Mouse (Mus musculus) heart, embryonic 14.5 days (tissue): ENCODE results near the gene Arhgap24. TPM values are rescaled to one million over a fixed set of nuclear protein-coding genes. Genes with fewer than 3 reads are reported as not detected.

Experiments used
- ATAC-seq: fragments of 200-750 bp; cut with Nextera tagmentation; 2 replicates; pipeline ENCODE4 v1.8.0; 2017; ENCODE audit warnings: low read depth, moderate TSS enrichment; ENCODE audit not compliant: insufficient number of reproducible peaks, insufficient read depth, low FRiP score
- H3K27ac ChIP-seq, 2 experiments: fragments of 200-500 bp in 1 of 2; fragments of 300-500 bp in 1 of 2; sonication (generic) in 1 of 2; replicated peaks in 1 of 2; 2 replicates each; pipeline ENCODE4 v1.5.1; 2012 to 2014; ENCODE audit warnings: low read depth in 2 of 2, low read length in 2 of 2, control low read depth in 1 of 2, mild to moderate bottlenecking in 1 of 2, mixed read lengths in 1 of 2; ENCODE audit not compliant: control insufficient read depth in 1 of 2, insufficient read depth in 1 of 2
- H3K27me3 ChIP-seq: fragments of 300-500 bp; sonication (generic); 2 replicates; pipeline ENCODE4 v1.6.1; 2014; ENCODE audit warnings: mild to moderate bottlenecking, low read length, control low read depth; ENCODE audit not compliant: control insufficient read depth, insufficient read depth
- H3K36me3 ChIP-seq: fragments of 300-500 bp; sonication (generic); 2 replicates; pipeline ENCODE4 v1.6.1; 2014; ENCODE audit warnings: mild to moderate bottlenecking, control low read depth, low read length, mixed read lengths; ENCODE audit not compliant: control insufficient read depth, insufficient read depth
- H3K4me1 ChIP-seq, 2 experiments: fragments of 200-500 bp in 1 of 2; fragments of 300-500 bp in 1 of 2; sonication (generic) in 1 of 2; 2 replicates each; pipeline ENCODE4 v1.6.1; 2012 to 2014; ENCODE audit warnings: low read length in 2 of 2, control low read depth in 1 of 2, mixed read lengths in 1 of 2; ENCODE audit not compliant: control insufficient read depth in 2 of 2, insufficient read depth in 2 of 2
- H3K4me2 ChIP-seq: fragments of 300-500 bp; sonication (generic); 2 replicates; pipeline ENCODE4 v1.6.1; 2014; ENCODE audit warnings: mild to moderate bottlenecking, low read length
- H3K4me3 ChIP-seq, 2 experiments: fragments of 200-500 bp in 1 of 2; fragments of 300-500 bp in 1 of 2; sonication (generic) in 1 of 2; 2 replicates each; pipeline ENCODE4 v1.5.1; 2012 to 2014; ENCODE audit warnings: low read length in 2 of 2, mild to moderate bottlenecking in 2 of 2, control low read depth in 1 of 2, low read depth in 1 of 2, moderate library complexity in 1 of 2; ENCODE audit not compliant: control insufficient read depth in 1 of 2, insufficient read depth in 1 of 2
- H3K9ac ChIP-seq: fragments of 300-500 bp; sonication (generic); 2 replicates; pipeline ENCODE4 v1.6.1; 2014; ENCODE audit warnings: mild to moderate bottlenecking, low read length
- H3K9me3 ChIP-seq: fragments of 300-500 bp; sonication (generic); 2 replicates; pipeline ENCODE4 v1.6.1; 2016; ENCODE audit warnings: low read length, control low read depth; ENCODE audit not compliant: control insufficient read depth
- WGBS: fragments of 180-500 bp; shearing (Covaris S2); extraction: QIAGEN DNeasy Blood & Tissue Kit; methylation state at CpG from one replicate; pipeline ENCODE4 v1.1.7; 2014; 5-methylcytosine and 5-hydroxymethylcytosine counted together
- polyA plus RNA-seq: library from polyadenylated mRNA; unstranded; fragments of >200 nt; fragmentation: Nextera tagmentation; extraction: Ambion mirVana; gene quantifications from 2 replicates; pipeline ENCODE4 v1.2.1, GENCODE M21; 2014

The Arhgap24 gene
- polyA plus RNA-seq, 1 experiment from 2014 or later: 14.7 TPM

DNA sequence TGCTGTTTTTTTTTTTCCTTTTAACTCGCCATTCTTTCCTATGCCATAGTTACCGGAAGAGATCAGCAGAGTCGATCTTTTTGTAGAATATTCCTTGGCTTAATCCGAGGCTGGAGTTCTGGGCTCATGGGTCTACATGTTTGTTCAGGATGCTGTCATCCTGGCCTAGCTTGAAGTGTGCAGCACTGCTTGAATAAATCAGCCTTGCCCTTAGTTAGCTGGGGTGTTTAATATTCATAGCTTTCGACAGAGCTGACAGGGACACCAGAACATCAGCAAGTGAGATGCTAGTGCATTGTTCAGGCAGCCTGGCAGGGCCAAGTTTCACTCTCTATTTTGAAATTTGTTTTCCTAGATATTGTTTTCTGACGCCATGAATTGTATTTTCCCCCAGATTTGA, 79.1 kb downstream of the Arhgap24 start:
- WGBS: 73% methylated on average over 6 of the region's 6 CpGs
- H3K9me3 ChIP-seq: no peaks in the 10 kb centered on the region
- H3K27me3 ChIP-seq: no peaks in the 10 kb centered on the region
- H3K4me2 ChIP-seq: no peak overlapping the region
- H3K4me1 ChIP-seq: no peaks in the 10 kb centered on the region
- ATAC-seq: no peak
- no peaks in the 10 kb centered on the region for H3K36me3 ChIP-seq
- H3K4me3 ChIP-seq: no peak overlapping the region
- no peak overlapping the region for H3K9ac ChIP-seq
- no peak overlapping the region for H3K27ac ChIP-seq

DNA sequence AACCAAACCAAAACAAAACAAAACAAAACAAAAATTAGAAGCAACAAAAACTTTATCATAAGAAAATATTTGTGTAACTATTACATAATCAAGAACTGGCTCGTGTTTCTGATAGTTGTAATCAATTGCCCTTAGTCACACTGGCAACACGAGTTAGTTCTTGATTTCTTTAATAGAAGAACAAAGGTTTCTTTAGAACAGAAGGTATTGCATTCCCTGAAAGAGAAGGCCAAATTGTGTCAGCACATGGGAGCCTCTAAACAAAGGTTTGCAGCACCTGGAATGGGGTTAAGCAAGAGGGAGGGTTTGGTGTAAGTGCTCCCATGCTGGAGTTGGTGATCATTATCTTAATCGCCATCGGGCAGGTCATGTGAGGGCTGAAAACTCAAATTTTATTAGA, 82.8 kb downstream of the Arhgap24 start:
- Histone ChIP-seq H3K9me3 (no peaks in the 10 kb centered on the region), H3K27ac (no peak overlapping the region), H3K27me3 (no peaks in the 10 kb centered on the region), H3K9ac (no peak overlapping the region), H3K36me3 (no peaks in the 10 kb centered on the region), H3K4me1 (no peaks in the 10 kb centered on the region), H3K4me2 (no peak overlapping the region), H3K4me3 (no peak overlapping the region)
- 65% methylated on average over 4 of the region's 4 CpGs for WGBS
- ATAC-seq: no peak

DNA sequence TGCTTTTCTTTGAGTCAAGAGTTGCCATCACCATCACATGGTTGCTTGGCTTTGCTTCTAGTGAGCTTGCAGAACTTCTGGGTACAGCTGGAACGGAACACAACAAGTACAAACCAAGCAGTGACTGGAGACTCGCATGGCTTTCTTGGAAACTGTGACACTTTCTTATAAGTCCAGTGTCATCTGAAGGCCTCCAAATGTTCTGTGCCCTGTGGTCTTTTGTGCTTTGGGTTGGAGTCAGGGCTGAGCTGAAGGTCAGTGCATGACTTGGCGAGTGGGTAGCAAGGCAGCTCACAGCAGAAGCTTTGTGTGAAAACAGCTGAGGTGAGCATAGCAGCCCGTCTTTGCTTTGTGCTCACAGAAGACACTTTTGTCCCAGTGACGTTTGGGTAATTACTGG, 87.6 kb downstream of the Arhgap24 start:
- H3K9me3 ChIP-seq: no peaks in the 10 kb centered on the region
- H3K27me3 ChIP-seq: no peaks in the 10 kb centered on the region
- WGBS: 69% methylated on average over 5 of the region's 5 CpGs
- no peak for ATAC-seq
- H3K36me3 ChIP-seq: no peaks in the 10 kb centered on the region
- no peaks in the 10 kb centered on the region for H3K4me1 ChIP-seq
- H3K27ac ChIP-seq: no peak overlapping the region
- no peak overlapping the region for H3K9ac ChIP-seq
- H3K4me3 ChIP-seq: no peak overlapping the region
- H3K4me2 ChIP-seq: no peak overlapping the region

DNA sequence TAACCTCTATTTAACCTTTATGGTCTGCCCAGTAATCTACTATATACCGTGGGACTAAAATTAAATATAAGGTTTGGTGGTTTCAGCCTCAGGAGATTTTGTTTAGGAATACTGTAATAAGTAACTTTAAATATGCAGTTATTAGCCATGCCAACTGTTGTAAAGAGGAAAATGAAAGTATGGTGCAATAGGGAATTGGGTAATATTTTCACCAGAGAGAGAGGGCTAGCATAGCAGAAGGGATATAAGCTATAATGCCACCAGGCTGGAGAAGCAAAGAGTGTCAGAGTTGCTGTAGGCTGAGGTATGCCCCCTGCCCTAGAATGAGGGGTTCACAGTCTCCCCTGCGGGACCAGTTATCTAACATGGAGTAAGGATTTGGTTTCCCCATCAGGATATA, 90.3 kb downstream of the Arhgap24 start:
- Histone ChIP-seq H3K27ac (no peak overlapping the region), H3K27me3 (no peaks in the 10 kb centered on the region), H3K9ac (no peak overlapping the region), H3K4me1 (no peaks in the 10 kb centered on the region), H3K4me2 (no peak overlapping the region), H3K4me3 (no peak overlapping the region), H3K36me3 (no peaks in the 10 kb centered on the region), H3K9me3 (no peaks in the 10 kb centered on the region)
- 84% methylated on average over 2 of the region's 2 CpGs for WGBS
- ATAC-seq: no peak

DNA sequence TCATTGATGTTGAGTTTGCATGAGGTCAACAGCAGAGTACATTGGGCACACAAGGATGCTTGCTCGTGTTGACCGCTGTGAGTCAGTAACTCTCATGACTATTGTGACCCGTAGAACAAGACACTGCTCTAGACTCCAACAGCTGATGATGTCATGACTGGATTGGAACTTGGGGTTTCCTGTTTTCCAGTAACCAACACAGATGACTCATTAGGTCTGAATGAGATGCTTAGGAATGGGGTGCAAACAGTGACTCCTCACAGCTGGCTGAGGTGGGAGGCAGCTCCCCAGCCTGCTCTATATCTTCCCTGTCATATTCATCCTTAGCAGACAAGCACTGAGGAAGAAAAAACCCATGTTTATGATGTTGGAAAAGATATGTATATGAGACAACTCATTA, 95.6 kb downstream of the Arhgap24 start:
- H3K36me3 ChIP-seq: no peaks in the 10 kb centered on the region
- WGBS: 88% methylated on average over 3 of the region's 3 CpGs
- no peak overlapping the region for H3K27ac ChIP-seq
- H3K27me3 ChIP-seq: no peaks in the 10 kb centered on the region
- no peak overlapping the region for H3K4me2 ChIP-seq
- no peaks in the 10 kb centered on the region for H3K9me3 ChIP-seq
- no peak overlapping the region for H3K4me3 ChIP-seq
- H3K4me1 ChIP-seq: no peaks in the 10 kb centered on the region
- ATAC-seq: no peak
- no peak overlapping the region for H3K9ac ChIP-seq

DNA sequence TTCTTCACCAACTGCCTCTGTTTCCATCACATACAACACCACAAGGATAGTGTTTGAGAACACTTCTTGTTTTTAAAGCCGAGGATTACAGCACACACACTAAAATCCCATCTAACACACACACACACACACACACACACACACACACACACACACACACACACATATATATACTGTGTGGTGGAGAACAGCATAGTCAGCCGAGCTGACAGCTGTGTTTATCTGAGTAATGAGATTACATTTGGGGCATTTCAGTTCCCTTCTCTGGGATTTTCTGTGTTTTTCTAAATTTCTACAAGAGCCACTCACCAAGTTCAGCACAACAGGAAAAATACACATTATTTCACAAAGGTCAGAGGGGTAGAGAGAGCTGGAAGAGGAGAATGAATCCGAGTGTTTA, 96.5 kb downstream of the Arhgap24 start:
- Histone ChIP-seq H3K27ac (no peak overlapping the region), H3K4me3 (no peak overlapping the region), H3K9me3 (no peaks in the 10 kb centered on the region), H3K4me2 (no peak overlapping the region), H3K9ac (no peak overlapping the region), H3K27me3 (no peaks in the 10 kb centered on the region), H3K36me3 (no peaks in the 10 kb centered on the region), H3K4me1 (no peaks in the 10 kb centered on the region)
- 67% methylated on average over 3 of the region's 3 CpGs for WGBS
- ATAC-seq: no peak

DNA sequence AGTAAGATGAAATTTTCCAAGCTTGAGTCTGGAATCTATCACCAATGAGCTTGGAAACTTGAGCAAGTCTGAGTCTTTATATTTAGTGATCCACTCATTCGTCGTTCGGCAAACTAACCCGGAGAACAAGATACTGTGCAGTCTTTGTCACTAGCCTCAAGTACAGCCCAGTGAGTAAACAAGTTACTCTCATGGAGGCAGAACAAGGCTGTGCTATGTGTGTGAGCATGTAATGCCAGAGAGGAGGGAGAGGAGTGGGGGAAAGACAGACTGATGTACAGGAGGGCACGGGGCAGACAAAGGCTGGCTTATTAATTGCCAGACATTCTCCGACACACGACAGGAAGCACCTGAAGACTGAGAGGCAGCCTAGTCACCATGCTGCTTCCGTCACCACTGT, 97.2 kb downstream of the Arhgap24 start:
- ATAC-seq: no peak
- WGBS: 78% methylated on average over 8 of the region's 8 CpGs
- H3K27me3 ChIP-seq: no peaks in the 10 kb centered on the region
- H3K4me3 ChIP-seq: no peak overlapping the region
- no peaks in the 10 kb centered on the region for H3K36me3 ChIP-seq
- no peak overlapping the region for H3K27ac ChIP-seq
- H3K4me1 ChIP-seq: no peaks in the 10 kb centered on the region
- no peak overlapping the region for H3K9ac ChIP-seq
- H3K4me2 ChIP-seq: no peak overlapping the region
- no peaks in the 10 kb centered on the region for H3K9me3 ChIP-seq

DNA sequence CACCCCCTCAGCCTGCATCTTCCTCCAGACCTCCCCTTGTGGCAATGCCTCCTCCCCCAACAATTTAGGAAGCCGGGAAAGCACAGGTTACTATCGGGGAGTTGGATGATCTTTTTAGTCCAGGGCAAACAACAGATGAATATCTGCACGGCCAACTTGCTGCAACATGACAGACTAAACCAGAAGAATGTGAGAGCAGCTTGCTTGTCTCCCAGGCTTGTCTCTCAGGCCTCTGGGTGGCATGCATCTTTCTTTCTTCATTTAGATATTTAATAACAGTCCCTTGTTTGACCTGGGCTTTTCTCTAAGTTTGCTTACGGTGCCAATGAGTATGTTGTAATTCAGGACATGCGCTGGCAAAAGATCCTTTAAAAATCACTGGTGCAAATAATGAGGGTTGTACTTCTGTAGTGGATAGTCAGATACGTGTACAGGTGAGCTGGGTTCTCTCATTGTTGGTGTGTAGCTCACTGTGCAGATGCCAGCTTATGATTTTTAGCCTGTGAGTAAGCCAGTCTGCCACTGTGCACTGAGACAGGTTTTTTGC, 101.7 kb downstream of the Arhgap24 start:
- 81% methylated on average over 6 of the region's 6 CpGs for WGBS
- H3K9me3 ChIP-seq: no peaks in the 10 kb centered on the region
- ATAC-seq: no peak

More for the DNA sequence above, 101.7 kb downstream of the Arhgap24 start:
- Histone ChIP-seq H3K4me2 (no peak overlapping the region), H3K9ac (no peak overlapping the region), H3K36me3 (no peaks in the 10 kb centered on the region), H3K27me3 (no peaks in the 10 kb centered on the region), H3K4me3 (no peak overlapping the region), H3K27ac (no peak overlapping the region), H3K4me1 (no peaks in the 10 kb centered on the region)
